Mouse (Mus musculus): ENCODE results near the gene Usp33. TPM values are rescaled to one million over a fixed set of nuclear protein-coding genes. Genes with fewer than 3 reads are reported as not detected.
"Not testable (repeated sequence)": the region's sequence is repeated elsewhere in the genome, so short reads cannot be mapped to it uniquely, and the experiment has no call there.

Gene Usp33
- polyA plus RNA-seq, 1 experiment: not detected

GRCm38 (mm10) chr3:152315613-152316012, 30.7 kb upstream of the Usp33 start:
- WGBS: 23% methylated on average over 7 of the region's 7 CpGs
- Histone ChIP-seq H3K27ac (ENCODE audit: insufficient read depth, low read depth, low read length) (no peak overlapping the region), H3K4me3 (ENCODE audit: insufficient read depth, low read depth, low read length) (no peak overlapping the region), H3K4me1 (ENCODE audit: control insufficient read depth, insufficient read depth, low read length) (no peaks in the 10 kb centered on the region)
- peak; percentile 70 for TF ChIP-seq CTCF (IDR thresholded peaks at IDR 0.05; ENCODE audit: insufficient read depth, low read depth, low read length)
- TF ChIP-seq POLR2A (IDR thresholded peaks at IDR 0.05; ENCODE audit: insufficient read depth, low read depth, low read length): no peak

- WGBS: 87% methylated on average over 9 of the region's 9 CpGs
- H3K4me1 ChIP-seq (ENCODE audit: control insufficient read depth, insufficient read depth, low read length): not testable (repeated sequence)
Observed at GRCm38 (mm10) chr3:152316447-152317173, 29.7 kb upstream of the Usp33 start.

GRCm38 (mm10) chr3:152320972-152321645, 25.2 kb upstream of the Usp33 start:
- H3K4me1 ChIP-seq (ENCODE audit: control insufficient read depth, insufficient read depth, low read length): no peaks in the 10 kb centered on the region
- H3K4me3 ChIP-seq (ENCODE audit: insufficient read depth, low read depth, low read length): no peak overlapping the region
- no peak overlapping the region for H3K27ac ChIP-seq (ENCODE audit: insufficient read depth, low read depth, low read length)
- TF ChIP-seq POLR2A (IDR thresholded peaks at IDR 0.05; ENCODE audit: insufficient read depth, low read depth, low read length): no peak
- TF ChIP-seq CTCF (IDR thresholded peaks at IDR 0.05; ENCODE audit: insufficient read depth, low read depth, low read length): no peak
- WGBS: 93% methylated on average over 10 of the region's 10 CpGs

More at GRCm38 (mm10) chr3:152316447-152317173, 29.7 kb upstream of the Usp33 start:
- not testable (repeated sequence) for H3K4me3 ChIP-seq (ENCODE audit: insufficient read depth, low read depth, low read length); H3K27ac ChIP-seq (ENCODE audit: insufficient read depth, low read depth, low read length)

GRCm38 (mm10) chr3:152321765-152322547, 24.3 kb upstream of the Usp33 start:
- 93% methylated on average over 8 of the region's 8 CpGs for WGBS
- no peaks in the 10 kb centered on the region for H3K4me1 ChIP-seq (ENCODE audit: control insufficient read depth, insufficient read depth, low read length)
- no peak overlapping the region for H3K4me3 ChIP-seq (ENCODE audit: insufficient read depth, low read depth, low read length)
- H3K27ac ChIP-seq (ENCODE audit: insufficient read depth, low read depth, low read length): no peak overlapping the region
- TF ChIP-seq POLR2A (IDR thresholded peaks at IDR 0.05; ENCODE audit: insufficient read depth, low read depth, low read length) (no peak), CTCF (IDR thresholded peaks at IDR 0.05; ENCODE audit: insufficient read depth, low read depth, low read length) (no peak)

- TF ChIP-seq POLR2A (IDR thresholded peaks at IDR 0.05; ENCODE audit: insufficient read depth, low read depth, low read length) (no peak), CTCF (IDR thresholded peaks at IDR 0.05; ENCODE audit: insufficient read depth, low read depth, low read length) (no peak)
- 91% methylated on average over 6 of the region's 6 CpGs for WGBS
- H3K4me3 ChIP-seq (ENCODE audit: insufficient read depth, low read depth, low read length): no peak overlapping the region
- H3K4me1 ChIP-seq (ENCODE audit: control insufficient read depth, insufficient read depth, low read length): peaks cover 6% of the 10 kb centered on the region; the same call in 1 of the 2 replicates
- no peak overlapping the region for H3K27ac ChIP-seq (ENCODE audit: insufficient read depth, low read depth, low read length)
Observed at GRCm38 (mm10) chr3:152332104-152332503, 14.2 kb upstream of the Usp33 start.

- TF ChIP-seq POLR2A (IDR thresholded peaks at IDR 0.05; ENCODE audit: insufficient read depth, low read depth, low read length): no peak
- TF ChIP-seq CTCF (IDR thresholded peaks at IDR 0.05; ENCODE audit: insufficient read depth, low read depth, low read length): no peak
- Histone ChIP-seq H3K4me3 (ENCODE audit: insufficient read depth, low read depth, low read length) (no peak overlapping the region), H3K27ac (ENCODE audit: insufficient read depth, low read depth, low read length) (no peak overlapping the region), H3K4me1 (ENCODE audit: control insufficient read depth, insufficient read depth, low read length) (peaks cover 6% of the 10 kb centered on the region; the same call in 1 of the 2 replicates)
- 77% methylated on average over 15 of the region's 15 CpGs for WGBS
Observed at GRCm38 (mm10) chr3:152332545-152333300, 13.6 kb upstream of the Usp33 start.

GRCm38 (mm10) chr3:152333641-152334040, 12.6 kb upstream of the Usp33 start:
- Histone ChIP-seq H3K27ac (ENCODE audit: insufficient read depth, low read depth, low read length) (no peak overlapping the region), H3K4me1 (ENCODE audit: control insufficient read depth, insufficient read depth, low read length) (peaks cover 6% of the 10 kb centered on the region; the same call in 1 of the 2 replicates), H3K4me3 (ENCODE audit: insufficient read depth, low read depth, low read length) (no peak overlapping the region)
- WGBS: 90% methylated on average over 10 of the region's 10 CpGs
- no peak for TF ChIP-seq POLR2A (IDR thresholded peaks at IDR 0.05; ENCODE audit: insufficient read depth, low read depth, low read length)
- no peak for TF ChIP-seq CTCF (IDR thresholded peaks at IDR 0.05; ENCODE audit: insufficient read depth, low read depth, low read length)

- H3K27ac ChIP-seq (ENCODE audit: insufficient read depth, low read depth, low read length): no peak overlapping the region
- H3K4me3 ChIP-seq (ENCODE audit: insufficient read depth, low read depth, low read length): no peak overlapping the region
- peaks cover 12% of the 10 kb centered on the region for H3K4me1 ChIP-seq (ENCODE audit: control insufficient read depth, insufficient read depth, low read length)
- 90% methylated on average over 8 of the region's 8 CpGs for WGBS
- no peak for TF ChIP-seq CTCF (IDR thresholded peaks at IDR 0.05; ENCODE audit: insufficient read depth, low read depth, low read length)
- TF ChIP-seq POLR2A (IDR thresholded peaks at IDR 0.05; ENCODE audit: insufficient read depth, low read depth, low read length): no peak
Observed at GRCm38 (mm10) chr3:152336085-152336484, 10.2 kb upstream of the Usp33 start.
